Mouse (Mus musculus) MEL (cell line): ENCODE data around the gene Gm49383. TPM values are rescaled to one million over a fixed set of nuclear protein-coding genes. Genes with fewer than 3 reads are reported as not detected.

Source experiments
- DNase-seq: peaks from one replicate; pipeline ENCODE4 v3.0.0; 2011; ENCODE audit warnings: low read depth, low spot score
- H3K27ac ChIP-seq: 2 replicates; pipeline ENCODE4 v1.5.1; 2012; ENCODE audit warnings: low read depth, mild to moderate bottlenecking, control low read depth, low read length, moderate library complexity; ENCODE audit not compliant: control insufficient read depth
- H3K27me3 ChIP-seq, 2 experiments: fragments of 150-350 bp in 1 of 2; sonication (generic) in 1 of 2; 2 replicates each; pipeline ENCODE4 v1.6.1; 2012; ENCODE audit warnings: low read length in 2 of 2, mild to moderate bottlenecking in 2 of 2, improper control_type of control experiment in 1 of 2, moderate library complexity in 1 of 2; ENCODE audit not compliant: insufficient read depth in 2 of 2, control insufficient read depth in 1 of 2
- H3K36me3 ChIP-seq, 2 experiments: 2 replicates each; pipeline ENCODE4 v1.6.1; 2012 to 2014; ENCODE audit warnings: low read length in 2 of 2, improper control_type of control experiment in 1 of 2, inconsistent platforms in 1 of 2, mild to moderate bottlenecking in 1 of 2; ENCODE audit not compliant: insufficient read depth in 2 of 2, control insufficient read depth in 1 of 2
- H3K4me1 ChIP-seq, 2 experiments: fragments of 150-350 bp in 1 of 2; sonication (generic) in 1 of 2; 2 replicates each; pipeline ENCODE4 v1.6.1; 2012; ENCODE audit warnings: low read length in 2 of 2, improper control_type of control experiment in 1 of 2, mild to moderate bottlenecking in 1 of 2; ENCODE audit not compliant: insufficient read depth in 2 of 2, control insufficient read depth in 1 of 2
- H3K4me3 ChIP-seq, 2 experiments: fragments of 150-350 bp in 1 of 2; sonication (generic) in 1 of 2; 2 replicates each; pipeline ENCODE4 v1.5.1; 2012; ENCODE audit warnings: low read depth in 2 of 2, low read length in 2 of 2, mild to moderate bottlenecking in 2 of 2, moderate library complexity in 2 of 2, control low read depth in 1 of 2, improper control_type of control experiment in 1 of 2; ENCODE audit not compliant: control insufficient read depth in 1 of 2, insufficient read depth in 1 of 2
- H3K79me2 ChIP-seq: 2 replicates; pipeline ENCODE4 v1.6.1; 2012; ENCODE audit warnings: mild to moderate bottlenecking, low read length, moderate library complexity; ENCODE audit not compliant: control insufficient read depth, poor library complexity, insufficient read depth
- H3K9ac ChIP-seq: 2 replicates; pipeline ENCODE4 v1.6.1; 2012; ENCODE audit warnings: low read depth, mild to moderate bottlenecking, control low read depth, low read length, moderate library complexity; ENCODE audit not compliant: control insufficient read depth, poor library complexity, severe bottlenecking
- H3K9me3 ChIP-seq: fragments of 150-350 bp; sonication (generic); replicated peaks from 2 replicates; pipeline ENCODE4 v1.6.1; 2012; ENCODE audit warnings: mild to moderate bottlenecking, low read length, improper control_type of control experiment, moderate library complexity; ENCODE audit not compliant: insufficient read depth
- BHLHE40 ChIP-seq: IDR thresholded peaks from 2 replicates; pipeline ENCODE4 v1.6.1; 2012; ENCODE audit warnings: low read depth, mild to moderate bottlenecking, inconsistent platforms, low read length, improper control_type of control experiment, borderline replicate concordance
- CHD1 ChIP-seq: IDR thresholded peaks from 2 replicates; pipeline ENCODE4 v1.6.1; 2012; ENCODE audit warnings: low read depth, mild to moderate bottlenecking, inconsistent platforms, low read length, improper control_type of control experiment
- CHD2 ChIP-seq: IDR thresholded peaks from 2 replicates; pipeline ENCODE4 v1.6.1; 2011; ENCODE audit warnings: low read length, improper control_type of control experiment
- CTCF ChIP-seq, 3 experiments: IDR thresholded peaks in 2 of 3; conservative IDR thresholded peaks in 1 of 3; 2 replicates each; pipeline ENCODE4 v1.5.1; 2011 to 2012; ENCODE audit warnings: low read length in 3 of 3, low read depth in 2 of 3, mild to moderate bottlenecking in 2 of 3, improper control_type of control experiment in 1 of 3, inconsistent platforms in 1 of 3, mixed read lengths in 1 of 3, moderate library complexity in 1 of 3; ENCODE audit not compliant: control insufficient read depth in 1 of 3, insufficient read depth in 1 of 3, poor library complexity in 1 of 3, severe bottlenecking in 1 of 3
- E2F4 ChIP-seq: IDR thresholded peaks from 2 replicates; pipeline ENCODE4 v1.6.1; 2011; ENCODE audit warnings: low read depth, low read length, improper control_type of control experiment, borderline replicate concordance
- ELF1 ChIP-seq: IDR thresholded peaks from 2 replicates; pipeline ENCODE4 v1.6.1; 2014; ENCODE audit warnings: low read depth, mild to moderate bottlenecking, inconsistent platforms, low read length, improper control_type of control experiment, moderate library complexity
- ETS1 ChIP-seq: IDR thresholded peaks from 2 replicates; pipeline ENCODE4 v1.6.1; 2012; ENCODE audit warnings: low read depth, mild to moderate bottlenecking, inconsistent platforms, low read length, improper control_type of control experiment, moderate library complexity
- GABPA ChIP-seq: IDR thresholded peaks from 2 replicates; pipeline ENCODE4 v1.6.1; 2012; ENCODE audit warnings: low read depth, mild to moderate bottlenecking, inconsistent platforms, low read length, improper control_type of control experiment, moderate library complexity
- HCFC1 ChIP-seq: IDR thresholded peaks from 2 replicates; pipeline ENCODE4 v1.6.1; 2012; ENCODE audit warnings: low read depth, mild to moderate bottlenecking, inconsistent platforms, low read length, improper control_type of control experiment, moderate library complexity
- JUND ChIP-seq: IDR thresholded peaks from 2 replicates; pipeline ENCODE4 v1.6.1; 2011; ENCODE audit warnings: low read depth, mild to moderate bottlenecking, improper control_type of control experiment, low read length
- KAT2A ChIP-seq: conservative IDR thresholded peaks from 2 replicates; pipeline ENCODE4 v1.6.1; 2012; ENCODE audit warnings: low read depth, low read length, improper control_type of control experiment, inconsistent platforms
- MAFK ChIP-seq: IDR thresholded peaks from 2 replicates; pipeline ENCODE4 v1.6.1; 2011; ENCODE audit warnings: low read depth, mild to moderate bottlenecking, low read length, improper control_type of control experiment, borderline replicate concordance
- MAX ChIP-seq: IDR thresholded peaks from 2 replicates; pipeline ENCODE4 v1.6.1; 2011; ENCODE audit warnings: low read length, improper control_type of control experiment
- MAZ ChIP-seq: IDR thresholded peaks from 2 replicates; pipeline ENCODE4 v1.6.1; 2012; ENCODE audit warnings: low read depth, mild to moderate bottlenecking, inconsistent platforms, low read length, improper control_type of control experiment
- MEF2A ChIP-seq: IDR thresholded peaks from 2 replicates; pipeline ENCODE4 v1.6.1; 2014; ENCODE audit warnings: low read depth, mild to moderate bottlenecking, inconsistent platforms, low read length, improper control_type of control experiment; ENCODE audit not compliant: poor library complexity, insufficient replicate concordance, severe bottlenecking; ENCODE audit errors: extremely low read depth
- MXI1 ChIP-seq: IDR thresholded peaks from 2 replicates; pipeline ENCODE4 v1.6.1; 2011; ENCODE audit warnings: mild to moderate bottlenecking, low read depth, low read length, improper control_type of control experiment
- MYB ChIP-seq: IDR thresholded peaks from 2 replicates; pipeline ENCODE4 v1.6.1; 2011; ENCODE audit warnings: mild to moderate bottlenecking, low read depth, low read length, improper control_type of control experiment
- NELFE ChIP-seq: IDR thresholded peaks from 2 replicates; pipeline ENCODE4 v1.6.1; 2011; ENCODE audit warnings: low read depth, low read length, improper control_type of control experiment
- NRF1 ChIP-seq: IDR thresholded peaks from 2 replicates; pipeline ENCODE4 v1.6.1; 2014; ENCODE audit warnings: low read depth, mild to moderate bottlenecking, inconsistent platforms, low read length, improper control_type of control experiment, moderate library complexity; ENCODE audit not compliant: poor library complexity, insufficient read depth, severe bottlenecking
- POLR2A ChIP-seq, 2 experiments: IDR thresholded peaks; 2 replicates each; pipeline ENCODE4 v1.6.1; 2011 to 2012; ENCODE audit warnings: low read length in 2 of 2, mild to moderate bottlenecking in 2 of 2, control low read depth in 1 of 2, improper control_type of control experiment in 1 of 2, low read depth in 1 of 2, moderate library complexity in 1 of 2; ENCODE audit not compliant: control insufficient read depth in 1 of 2, insufficient read depth in 1 of 2, poor library complexity in 1 of 2
- POLR2AphosphoS2 ChIP-seq: IDR thresholded peaks from 2 replicates; pipeline ENCODE4 v1.6.1; 2011; ENCODE audit warnings: low read length, improper control_type of control experiment
- POLR2AphosphoS5 ChIP-seq: IDR thresholded peaks from 2 replicates; pipeline ENCODE4 v1.6.1; 2012; ENCODE audit warnings: low read depth, borderline replicate concordance, mild to moderate bottlenecking, inconsistent platforms, low read length, moderate library complexity, mixed read lengths
- RAD21 ChIP-seq: IDR thresholded peaks from 2 replicates; pipeline ENCODE4 v1.6.1; 2011; ENCODE audit warnings: mild to moderate bottlenecking, low read depth, low read length, improper control_type of control experiment
- RCOR1 ChIP-seq: IDR thresholded peaks from 2 replicates; pipeline ENCODE4 v1.6.1; 2012; ENCODE audit warnings: low read depth, mild to moderate bottlenecking, inconsistent platforms, low read length, improper control_type of control experiment
- SIN3A ChIP-seq: IDR thresholded peaks from 2 replicates; pipeline ENCODE4 v1.6.1; 2012; ENCODE audit warnings: low read length, improper control_type of control experiment, inconsistent platforms
- SMC3 ChIP-seq: IDR thresholded peaks from 2 replicates; pipeline ENCODE4 v1.6.1; 2011; ENCODE audit warnings: low read depth, low read length, improper control_type of control experiment
- TAL1 ChIP-seq: IDR thresholded peaks from 2 replicates; pipeline ENCODE4 v1.6.1; 2012; ENCODE audit warnings: mild to moderate bottlenecking, inconsistent platforms, low read length, moderate library complexity, mixed read lengths
- TBP ChIP-seq: IDR thresholded peaks from 2 replicates; pipeline ENCODE4 v1.8.0; 2011; ENCODE audit warnings: low read depth, low read length, improper control_type of control experiment
- TCF12 ChIP-seq: IDR thresholded peaks from 2 replicates; pipeline ENCODE4 v1.6.1; 2014; ENCODE audit warnings: low read depth, mild to moderate bottlenecking, inconsistent platforms, low read length, improper control_type of control experiment, moderate library complexity
- UBTF ChIP-seq: IDR thresholded peaks from 2 replicates; pipeline ENCODE4 v1.6.1; 2012; ENCODE audit warnings: low read depth, mild to moderate bottlenecking, inconsistent platforms, low read length, improper control_type of control experiment, moderate library complexity, borderline replicate concordance; ENCODE audit not compliant: insufficient read depth
- USF1 ChIP-seq: IDR thresholded peaks from 2 replicates; pipeline ENCODE4 v1.6.1; 2014; ENCODE audit warnings: low read depth, mild to moderate bottlenecking, inconsistent platforms, low read length, improper control_type of control experiment, moderate library complexity
- USF2 ChIP-seq, 2 experiments: IDR thresholded peaks; 2 replicates each; pipeline ENCODE4 v1.6.1; 2011 to 2012; ENCODE audit warnings: improper control_type of control experiment in 2 of 2, low read length in 2 of 2, borderline replicate concordance in 1 of 2, inconsistent platforms in 1 of 2, low read depth in 1 of 2, mild to moderate bottlenecking in 1 of 2; ENCODE audit not compliant: insufficient read depth in 1 of 2
- ZC3H11A ChIP-seq: IDR thresholded peaks from 2 replicates; pipeline ENCODE4 v1.6.1; 2012; ENCODE audit warnings: low read depth, mild to moderate bottlenecking, inconsistent platforms, low read length, improper control_type of control experiment
- ZKSCAN1 ChIP-seq: IDR thresholded peaks from 2 replicates; pipeline ENCODE4 v1.6.1; 2012; ENCODE audit warnings: low read depth, mild to moderate bottlenecking, inconsistent platforms, low read length, improper control_type of control experiment, moderate library complexity
- ZMIZ1 ChIP-seq: IDR thresholded peaks from 2 replicates; pipeline ENCODE4 v1.6.1; 2012; ENCODE audit warnings: low read depth, mild to moderate bottlenecking, inconsistent platforms, low read length, improper control_type of control experiment, moderate library complexity
- ZNF384 ChIP-seq: IDR thresholded peaks from 2 replicates; pipeline ENCODE4 v1.6.1; 2012; ENCODE audit warnings: low read depth, mild to moderate bottlenecking, inconsistent platforms, low read length, improper control_type of control experiment
- polyA plus RNA-seq, 2 experiments: library from polyadenylated mRNA; stranded (reverse) in 1 of 2; unstranded in 1 of 2; fragments of >175 nt in 1 of 2; fragments of >200 nt in 1 of 2; gene quantifications; 2 replicates each; pipeline versions ENCODE4 v1.2.1 to v1.2.4; 2012; ENCODE audit warnings: low replicate concordance in 2 of 2, low read depth in 1 of 2; ENCODE audit not compliant: insufficient read length in 2 of 2, insufficient read depth in 1 of 2, missing spikeins in 1 of 2
- total RNA-seq: library from RNA; depleted of rRNA; stranded (reverse); fragments of 300-350 nt; gene quantifications from 2 replicates; pipeline ENCODE4 v1.2.3, GENCODE M21; 2012

Gm49383 gene
- total and polyA plus RNA-seq, 3 experiments, result 27.5 to 28.8 TPM; not detected in 1

DNA sequence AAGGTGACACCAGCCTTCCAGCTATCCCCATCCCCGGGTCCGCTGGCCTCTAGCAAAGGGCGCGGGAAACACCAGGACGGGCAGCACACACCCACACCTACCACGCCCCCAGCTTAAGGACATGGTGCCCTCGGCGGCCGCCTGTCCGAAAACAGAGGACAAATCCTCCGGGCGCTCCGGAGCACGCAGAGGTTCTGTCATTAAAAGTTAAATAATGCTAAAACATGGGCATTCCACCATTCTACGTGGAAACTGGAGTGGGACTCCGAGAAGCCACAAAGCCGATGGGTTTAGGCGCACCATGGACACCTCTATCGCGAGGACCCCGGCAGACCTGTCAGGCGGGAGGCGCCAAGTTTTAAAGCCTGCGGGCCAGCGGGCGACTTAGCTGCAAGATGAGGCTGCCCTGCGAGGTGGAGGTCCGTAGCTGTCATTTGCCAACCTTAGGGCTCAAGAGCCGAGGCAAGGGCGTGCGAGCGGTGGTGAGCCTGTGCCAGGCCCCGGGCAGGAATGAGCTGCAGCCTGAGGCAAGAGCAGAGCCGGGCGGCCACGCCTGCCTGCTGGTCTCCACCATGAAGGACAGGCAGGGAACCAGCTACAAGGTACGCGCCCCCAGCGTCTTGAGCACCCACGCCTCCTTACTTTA lies 28.3 kb downstream of the Gm49383 start, which contains the start of gene Lrr1:
Lrr1 (plus strand) TSS at position 354 of the 646 bp plus-strand sequence.
- DNase-seq, result peak; percentile 93
- peaks cover 11% of the 10 kb centered on the region for H3K79me2 ChIP-seq
- peak within 1 kb of the TSS; percentile 70 to 78 for H3K4me3 ChIP-seq
- no peaks in the 10 kb centered on the region for H3K9me3 ChIP-seq
- H3K27me3 ChIP-seq, result no peaks in the 10 kb centered on the region
- peaks cover 2 to 12% of the 10 kb centered on the region in 2 experiments; a peak in 3 of 4 replicates for H3K4me1 ChIP-seq
- peak within 1 kb of the TSS; percentile 79 for H3K27ac ChIP-seq
- H3K9ac ChIP-seq, result peak within 1 kb of the TSS; percentile 84
- H3K36me3 ChIP-seq, result peaks cover 0 to 24% of the 10 kb centered on the region in 2 experiments; a peak in 3 of 4 replicates
- TF ChIP-seq JUND, result no peak
- no peak for TF ChIP-seq KAT2A
- peak; percentile 99 for TF ChIP-seq MAX
- peak; percentile 58; the same call in 1 of the 2 replicates for TF ChIP-seq POLR2AphosphoS2
- peak; percentile 89 for TF ChIP-seq E2F4
- TF ChIP-seq MAFK, result no peak
- no peak for TF ChIP-seq MEF2A
- TF ChIP-seq UBTF, result no peak
- peak; percentile 74 for TF ChIP-seq MXI1
- TF ChIP-seq SMC3, result no peak
- no peak for TF ChIP-seq NRF1
- no peak for TF ChIP-seq CHD2
- no peak; the same call in 1 of the 2 replicates for TF ChIP-seq TBP
- no peak for TF ChIP-seq MYB
- no peak for TF ChIP-seq ZNF384
- TF ChIP-seq RCOR1, result no peak
- peak; percentile 82 to 91 for TF ChIP-seq POLR2A (IDR thresholded peaks at IDR 0.05; ENCODE audit: control insufficient read depth in 1 of 2, insufficient read depth in 1 of 2, low read depth in 1 of 2, low read length in 2 of 2, poor library complexity in 1 of 2)
- peak; percentile 78 for TF ChIP-seq NELFE
- TF ChIP-seq GABPA, result no peak
- TF ChIP-seq MAZ, result no peak
- TF ChIP-seq ZMIZ1, result no peak
- no peak; a peak in 2 of 6 replicates for TF ChIP-seq CTCF (IDR thresholded peaks at IDR 0.05 in 2 of 3, conservative IDR thresholded peaks at IDR 0.05 in 1 of 3; ENCODE audit: control insufficient read depth in 1 of 3, insufficient read depth in 1 of 3, low read depth in 2 of 3, low read length in 3 of 3, poor library complexity in 1 of 3, severe bottlenecking in 1 of 3)
- no peak; the same call in 1 of the 2 replicates for TF ChIP-seq ETS1
- no peak for TF ChIP-seq RAD21
- no peak for TF ChIP-seq USF2 (IDR thresholded peaks at IDR 0.05; ENCODE audit: borderline replicate concordance in 1 of 2, insufficient read depth in 1 of 2, low read depth in 1 of 2, low read length in 2 of 2)
- TF ChIP-seq USF1, result no peak
- TF ChIP-seq HCFC1, result peak; percentile 83
- no peak for TF ChIP-seq CHD1
- no peak for TF ChIP-seq BHLHE40
- TF ChIP-seq ZKSCAN1, result no peak
- no peak for TF ChIP-seq ELF1
- TF ChIP-seq ZC3H11A, result no peak
- no peak for TF ChIP-seq TAL1
- no peak; the same call in 1 of the 2 replicates for TF ChIP-seq TCF12
- TF ChIP-seq SIN3A, result peak; percentile 93; the same call in 1 of the 2 replicates
- TF ChIP-seq POLR2AphosphoS5, result no peak
